Mouse (Mus musculus) embryonic facial prominence, embryonic 11.5 days (tissue): ENCODE results near the gene Gtsf1l. TPM values are rescaled to one million over a fixed set of nuclear protein-coding genes. Genes with fewer than 3 reads are reported as not detected.

Source experiments
- ATAC-seq: fragments of 200-750 bp; cut with Nextera tagmentation; replicated peaks from 2 replicates; pipeline ENCODE4 v1.8.0; 2017; ENCODE audit warnings: low read depth; ENCODE audit not compliant: insufficient number of reproducible peaks, low FRiP score, low TSS enrichment
- DNase-seq: peaks from one replicate; pipeline ENCODE4 v3.0.0-alpha.2; 2015; ENCODE audit warnings: low spot score
- H3K27ac ChIP-seq: fragments of 300-500 bp; sonication (generic); replicated peaks from 2 replicates; pipeline ENCODE4 v1.5.1; 2014; ENCODE audit warnings: mild to moderate bottlenecking, low read depth, low read length, control low read depth
- H3K27me3 ChIP-seq: fragments of 300-500 bp; sonication (generic); 2 replicates; pipeline ENCODE4 v1.6.1; 2014; ENCODE audit warnings: mild to moderate bottlenecking, low read length, moderate library complexity, mixed read lengths; ENCODE audit not compliant: control insufficient read depth, insufficient read depth
- H3K36me3 ChIP-seq: fragments of 300-500 bp; sonication (generic); replicated peaks from 2 replicates; pipeline ENCODE4 v1.6.1; 2014; ENCODE audit warnings: low read depth, mild to moderate bottlenecking, low read length, moderate library complexity, mixed read lengths; ENCODE audit not compliant: control insufficient read depth, insufficient read depth
- H3K4me1 ChIP-seq: fragments of 300-500 bp; sonication (generic); 2 replicates; pipeline ENCODE4 v1.6.1; 2014; ENCODE audit warnings: low read length, mixed read lengths; ENCODE audit not compliant: control insufficient read depth, insufficient read depth
- H3K4me2 ChIP-seq: fragments of 300-500 bp; sonication (generic); 2 replicates; pipeline ENCODE4 v1.6.1; 2014; ENCODE audit warnings: low read depth, mild to moderate bottlenecking, control low read depth, low read length, moderate library complexity
- H3K4me3 ChIP-seq: fragments of 300-500 bp; sonication (generic); 2 replicates; pipeline ENCODE4 v1.5.1; 2014; ENCODE audit warnings: low read depth, low read length, control low read depth
- H3K9ac ChIP-seq: fragments of 300-500 bp; sonication (generic); replicated peaks from 2 replicates; pipeline ENCODE4 v1.6.1; 2014; ENCODE audit warnings: mild to moderate bottlenecking, control low read depth, low read length
- H3K9me3 ChIP-seq: fragments of 300-500 bp; sonication (generic); replicated peaks from 2 replicates; pipeline ENCODE4 v1.6.1; 2016; ENCODE audit warnings: mild to moderate bottlenecking, low read length, inconsistent platforms, mixed read lengths; ENCODE audit not compliant: control insufficient read depth
- WGBS: fragments of 180-500 bp; shearing (Covaris S2); extraction: QIAGEN DNeasy Blood & Tissue Kit; methylation state at CpG from one replicate; pipeline ENCODE4 v1.1.7; 2014; 5-methylcytosine and 5-hydroxymethylcytosine counted together
- polyA plus RNA-seq: library from polyadenylated mRNA; unstranded; fragments of >200 nt; fragmentation: Nextera tagmentation; extraction: Ambion mirVana; gene quantifications from 2 replicates; pipeline ENCODE4 v1.2.1, GENCODE M21; 2014

Gene Gtsf1l
- polyA plus RNA-seq, 1 experiment from 2014 or later = not detected

DNA sequence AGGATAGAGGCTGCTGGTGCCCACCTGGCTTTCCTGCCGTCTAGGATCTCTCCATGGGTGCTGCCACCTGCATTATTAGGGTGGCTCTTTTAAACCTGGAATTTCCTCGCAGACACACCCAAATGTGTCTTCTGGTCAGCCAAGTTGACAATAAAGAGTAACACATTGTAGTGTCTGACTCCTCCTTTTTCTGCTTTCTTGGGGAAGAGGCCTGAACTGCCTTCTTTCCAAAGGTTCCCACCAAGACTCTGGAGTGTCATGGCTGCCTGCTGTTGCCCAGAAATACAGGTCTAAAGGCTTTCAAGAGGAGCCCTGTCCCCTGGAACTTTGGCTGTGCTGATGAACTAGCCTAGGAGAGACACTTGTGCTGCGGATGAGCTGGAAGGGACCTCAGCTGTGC is 3.1 kb downstream of the Gtsf1l start:
- Histone ChIP-seq H3K27ac (no peak overlapping the region), H3K9ac (no peak overlapping the region), H3K36me3 (no peaks in the 10 kb centered on the region), H3K4me3 (no peak overlapping the region), H3K4me2 (no peak overlapping the region), H3K4me1 (no peaks in the 10 kb centered on the region), H3K9me3 (no peaks in the 10 kb centered on the region), H3K27me3 (no peaks in the 10 kb centered on the region)
- no peak for ATAC-seq
- 95% methylated on average over 3 of the region's 3 CpGs for whole genome bisulfite sequencing
- no peak for DNase-seq

- 62% methylated on average over 5 of the region's 5 CpGs for WGBS
- ATAC-seq = no peak
- Histone ChIP-seq H3K4me2 (no peak overlapping the region), H3K9ac (no peak overlapping the region), H3K27ac (no peak overlapping the region), H3K27me3 (no peaks in the 10 kb centered on the region), H3K4me3 (no peak overlapping the region), H3K9me3 (no peaks in the 10 kb centered on the region), H3K4me1 (no peaks in the 10 kb centered on the region), H3K36me3 (no peaks in the 10 kb centered on the region)
- DNase-seq = no peak
Measured at GRCm38 (mm10) chr2:163082591-163082990, 5.1 kb downstream of the Gtsf1l start.

DNA sequence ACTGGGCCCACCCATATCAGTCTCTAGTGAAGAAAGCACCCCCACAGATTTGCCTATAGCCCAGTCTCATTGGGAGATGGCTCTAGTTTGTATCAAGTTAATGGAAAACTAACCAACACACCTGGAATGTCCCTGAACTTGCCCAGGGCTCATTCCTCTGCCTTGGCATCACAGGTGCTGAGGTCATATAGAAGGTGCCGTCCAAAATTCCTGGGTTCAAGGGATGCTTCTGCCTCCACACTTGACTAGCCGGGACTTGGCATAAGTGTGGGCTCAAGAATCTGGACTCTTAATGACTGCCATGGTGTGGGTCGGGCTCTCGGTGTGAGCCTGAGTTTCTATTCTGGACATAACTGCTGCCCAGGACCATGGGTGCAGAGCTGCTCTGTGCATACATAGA is 8.6 kb downstream of the Gtsf1l start:
- no peak overlapping the region for H3K9ac ChIP-seq
- H3K4me2 ChIP-seq = no peak overlapping the region
- DNase-seq = no peak
- no peaks in the 10 kb centered on the region for H3K27me3 ChIP-seq
- no peaks in the 10 kb centered on the region for H3K4me1 ChIP-seq
- no peak overlapping the region for H3K4me3 ChIP-seq
- H3K36me3 ChIP-seq = no peaks in the 10 kb centered on the region
- no peak for ATAC-seq
- H3K9me3 ChIP-seq = no peaks in the 10 kb centered on the region
- 96% methylated on average over 4 of the region's 4 CpGs for WGBS
- H3K27ac ChIP-seq = no peak overlapping the region

- Histone ChIP-seq H3K4me3 (no peak overlapping the region), H3K4me2 (no peak overlapping the region), H3K9me3 (no peaks in the 10 kb centered on the region), H3K36me3 (no peaks in the 10 kb centered on the region), H3K9ac (no peak overlapping the region), H3K27me3 (no peaks in the 10 kb centered on the region), H3K4me1 (no peaks in the 10 kb centered on the region), H3K27ac (no peak overlapping the region)
- DNase-seq = no peak
- no peak for ATAC-seq
- WGBS = 57% methylated on average over 3 of the region's 3 CpGs
Measured at GRCm38 (mm10) chr2:163075234-163075633, 12.4 kb downstream of the Gtsf1l start.

- Histone ChIP-seq H3K27me3 (no peaks in the 10 kb centered on the region), H3K4me3 (no peak overlapping the region), H3K4me2 (no peak overlapping the region), H3K36me3 (no peaks in the 10 kb centered on the region), H3K9me3 (no peaks in the 10 kb centered on the region), H3K4me1 (no peaks in the 10 kb centered on the region), H3K9ac (no peak overlapping the region), H3K27ac (no peak overlapping the region)
- WGBS = 96% methylated on average over 12 of the region's 12 CpGs
- ATAC-seq = no peak
- no peak for DNase-seq
Measured at GRCm38 (mm10) chr2:163074808-163075207, 12.8 kb downstream of the Gtsf1l start.

DNA sequence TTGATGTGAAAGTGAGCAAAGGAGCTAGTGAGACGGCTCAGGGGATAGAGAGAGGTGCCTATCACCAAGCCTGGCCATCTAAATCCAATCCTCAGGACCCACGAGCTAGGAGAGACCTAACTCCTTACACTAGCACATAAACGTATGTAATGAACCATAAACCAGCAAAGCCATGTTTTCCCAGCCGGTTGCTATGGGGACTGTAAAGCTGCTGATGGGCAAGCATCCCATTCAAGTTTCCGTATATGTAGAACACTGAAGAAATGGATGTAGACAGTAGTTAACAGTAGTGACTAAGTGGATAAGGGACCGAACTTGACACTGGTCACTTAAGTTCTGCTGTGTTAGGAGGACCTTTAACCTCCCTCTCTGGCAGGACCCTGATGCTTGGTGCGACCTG is 13.6 kb downstream of the Gtsf1l start:
- Histone ChIP-seq H3K4me1 (no peaks in the 10 kb centered on the region), H3K9ac (no peak overlapping the region), H3K27ac (no peak overlapping the region), H3K27me3 (no peaks in the 10 kb centered on the region), H3K36me3 (no peaks in the 10 kb centered on the region), H3K9me3 (no peaks in the 10 kb centered on the region), H3K4me3 (no peak overlapping the region), H3K4me2 (no peak overlapping the region)
- DNase-seq = no peak
- WGBS = 82% methylated on average over 7 of the region's 7 CpGs
- no peak for ATAC-seq

DNA sequence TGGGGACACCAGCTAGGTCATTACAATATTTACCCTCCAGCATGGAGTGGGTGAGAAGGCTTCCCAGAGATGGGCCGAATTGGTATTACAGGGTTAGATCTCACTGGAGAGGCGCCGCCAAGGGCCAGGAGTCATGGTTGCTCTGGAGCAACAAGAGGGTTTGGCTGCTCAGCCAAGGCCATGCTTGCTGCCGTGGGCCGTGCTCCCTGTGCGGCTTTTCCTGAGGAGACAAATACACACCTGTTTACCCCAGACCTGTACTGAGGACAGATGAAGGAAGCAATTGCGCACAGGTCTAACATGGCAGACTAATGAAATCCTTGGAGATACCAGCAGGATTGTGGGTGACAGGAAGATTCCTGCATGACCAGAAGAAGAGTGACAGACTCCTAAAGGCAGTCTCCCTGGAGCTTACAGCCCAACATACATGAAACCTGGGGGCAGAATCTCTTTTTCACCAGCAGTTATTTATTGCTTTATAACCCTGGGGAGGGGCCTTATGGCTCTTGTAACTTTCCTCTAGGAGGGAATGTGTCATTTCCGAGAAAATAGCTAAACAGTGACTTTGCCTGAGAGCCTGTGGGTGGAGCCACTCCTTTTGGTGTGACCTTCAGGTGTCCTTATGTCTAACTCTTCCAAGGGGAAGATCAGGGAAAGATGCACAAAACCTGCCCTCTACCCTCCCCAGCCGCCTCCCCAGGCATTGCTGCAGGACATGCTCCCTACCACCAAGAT is 14.5 kb downstream of the Gtsf1l start:
- no peaks in the 10 kb centered on the region for H3K4me1 ChIP-seq
- H3K4me2 ChIP-seq = no peak overlapping the region
- no peak overlapping the region for H3K9ac ChIP-seq
- no peaks in the 10 kb centered on the region for H3K36me3 ChIP-seq
- no peak for DNase-seq
- H3K4me3 ChIP-seq = no peak overlapping the region
- no peaks in the 10 kb centered on the region for H3K27me3 ChIP-seq
- no peak overlapping the region for H3K27ac ChIP-seq
- 92% methylated on average over 9 of the region's 9 CpGs for WGBS
- ATAC-seq = no peak
- H3K9me3 ChIP-seq = no peaks in the 10 kb centered on the region

DNA sequence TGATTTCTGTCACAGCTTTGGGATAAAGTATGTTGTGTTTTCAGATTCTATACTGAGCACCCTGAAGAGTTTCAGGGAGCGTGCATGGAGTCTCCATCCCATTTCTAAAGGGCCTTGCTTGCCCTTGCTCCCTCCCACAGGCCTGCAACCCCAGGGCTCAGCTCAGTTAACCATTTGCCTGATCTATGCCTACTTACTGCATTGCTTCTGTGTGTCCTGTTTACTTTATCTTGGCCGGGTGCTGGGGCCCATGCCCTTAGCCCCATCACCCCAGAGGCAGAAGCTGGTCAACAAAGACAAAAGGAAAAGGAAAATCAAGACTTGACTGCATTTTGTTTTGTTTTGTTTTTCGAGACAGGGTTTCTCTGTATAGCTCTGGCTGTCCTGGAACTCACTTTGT is 16.1 kb downstream of the Gtsf1l start:
- DNase-seq = no peak
- H3K36me3 ChIP-seq = no peaks in the 10 kb centered on the region
- H3K27me3 ChIP-seq = no peaks in the 10 kb centered on the region
- no peak overlapping the region for H3K9ac ChIP-seq
- no peak overlapping the region for H3K4me2 ChIP-seq
- ATAC-seq = no peak
- no peaks in the 10 kb centered on the region for H3K9me3 ChIP-seq
- 79% methylated on average over 3 of the region's 3 CpGs for WGBS
- H3K4me3 ChIP-seq = no peak overlapping the region
- H3K4me1 ChIP-seq = no peaks in the 10 kb centered on the region
- no peak overlapping the region for H3K27ac ChIP-seq
